Mouse (Mus musculus) hindbrain, embryonic 11.5 days (tissue): ENCODE measurements around the gene Fndc11. TPM values are rescaled to one million over a fixed set of nuclear protein-coding genes. Genes with fewer than 3 reads are reported as not detected.
A peak's percentile ranks its signal among the peaks of the same experiment; 100 is the strongest.

Experiments
- ATAC-seq: fragments of 200-750 bp; cut with Nextera tagmentation; 2 replicates; pipeline ENCODE4 v1.8.0; 2017; ENCODE audit warnings: mild to moderate bottlenecking, moderate TSS enrichment, moderate library complexity; ENCODE audit not compliant: low FRiP score
- DNase-seq: peaks from one replicate; pipeline ENCODE4 v3.0.0-alpha.2; 2015; ENCODE audit warnings: low spot score
- H3K27ac ChIP-seq: fragments of 300-500 bp; sonication (generic); 2 replicates; pipeline ENCODE4 v1.5.1; 2014; ENCODE audit warnings: mild to moderate bottlenecking, low read depth, low read length
- H3K27me3 ChIP-seq: fragments of 300-500 bp; sonication (generic); 2 replicates; pipeline ENCODE4 v1.6.1; 2014; ENCODE audit warnings: mild to moderate bottlenecking, low read length, moderate library complexity, mixed read lengths; ENCODE audit not compliant: control insufficient read depth, insufficient read depth
- H3K36me3 ChIP-seq: fragments of 300-500 bp; sonication (generic); 2 replicates; pipeline ENCODE4 v1.6.1; 2014; ENCODE audit warnings: mild to moderate bottlenecking, low read length, moderate library complexity, mixed read lengths; ENCODE audit not compliant: control insufficient read depth, insufficient read depth
- H3K4me1 ChIP-seq: fragments of 300-500 bp; sonication (generic); replicated peaks from 2 replicates; pipeline ENCODE4 v1.6.1; 2014; ENCODE audit warnings: low read length, mixed read lengths; ENCODE audit not compliant: control insufficient read depth, insufficient read depth
- H3K4me2 ChIP-seq: fragments of 300-500 bp; sonication (generic); replicated peaks from 2 replicates; pipeline ENCODE4 v1.6.1; 2014; ENCODE audit warnings: mild to moderate bottlenecking, low read depth, low read length
- H3K4me3 ChIP-seq: fragments of 300-500 bp; sonication (generic); 2 replicates; pipeline ENCODE4 v1.5.1; 2014; ENCODE audit warnings: low read depth, low read length
- H3K9ac ChIP-seq: fragments of 300-500 bp; sonication (generic); 2 replicates; pipeline ENCODE4 v1.6.1; 2014; ENCODE audit warnings: low read depth, low read length
- H3K9me3 ChIP-seq: fragments of 300-500 bp; sonication (generic); 2 replicates; pipeline ENCODE4 v1.6.1; 2016; ENCODE audit warnings: low read length; ENCODE audit not compliant: control insufficient read depth
- WGBS: fragments of 180-500 bp; shearing (Covaris S2); extraction: QIAGEN DNeasy Blood & Tissue Kit; methylation state at CpG from one replicate; pipeline ENCODE4 v1.1.7; 2014; 5-methylcytosine and 5-hydroxymethylcytosine counted together
- polyA plus RNA-seq: library from polyadenylated mRNA; unstranded; fragments of >200 nt; fragmentation: Nextera tagmentation; extraction: Ambion mirVana; gene quantifications from 2 replicates; pipeline ENCODE4 v1.2.1, GENCODE M21; 2014

Fndc11 gene
- polyA plus RNA-seq, 1 experiment from 2014 or later: not detected

GRCm38 (mm10) chr2:181240806-181241440 lies 21.1 kb downstream of the Fndc11 start:
- Histone ChIP-seq H3K27me3 (no peaks in the 10 kb centered on the region), H3K36me3 (no peaks in the 10 kb centered on the region), H3K4me2 (no peak overlapping the region), H3K4me1 (no peaks in the 10 kb centered on the region), H3K27ac (no peak overlapping the region), H3K4me3 (no peak overlapping the region), H3K9ac (no peak overlapping the region), H3K9me3 (no peaks in the 10 kb centered on the region)
- no peak for DNase-seq
- ATAC-seq: no peak
- 94% methylated on average over 13 of the region's 13 CpGs for WGBS

- H3K27me3 ChIP-seq: no peaks in the 10 kb centered on the region
- H3K9ac ChIP-seq: no peak within 1 kb of the TSS
- ATAC-seq (no peak), DNase-seq (peak; percentile 12)
- H3K4me1 ChIP-seq: no peaks in the 10 kb centered on the region
- no peaks in the 10 kb centered on the region for H3K36me3 ChIP-seq
- no peaks in the 10 kb centered on the region for H3K9me3 ChIP-seq
- WGBS: 16% methylated on average over 16 of the region's 16 CpGs
- H3K4me2 ChIP-seq: peak within 1 kb of the TSS; percentile 26
- H3K4me3 ChIP-seq: peak within 1 kb of the TSS; percentile 24
- no peak within 1 kb of the TSS for H3K27ac ChIP-seq
Measured at GRCm38 (mm10) chr2:181241602-181242313, 21.9 kb downstream of the Fndc11 start, which contains the start of gene Helz2. Gene Helz2, minus strand, starts transcription at chr2:181242027.

GRCm38 (mm10) chr2:181242314-181242665 lies 22.5 kb downstream of the Fndc11 start:
- Histone ChIP-seq H3K4me2 (peak overlapping the region; percentile 26; the same call in 1 of the 2 replicates), H3K4me3 (no peak overlapping the region), H3K9ac (no peak overlapping the region), H3K4me1 (no peaks in the 10 kb centered on the region), H3K27me3 (no peaks in the 10 kb centered on the region), H3K36me3 (no peaks in the 10 kb centered on the region), H3K9me3 (no peaks in the 10 kb centered on the region), H3K27ac (no peak overlapping the region)
- whole genome bisulfite sequencing: 67% methylated on average over 3 of the region's 3 CpGs
- ATAC-seq (no peak), DNase-seq (no peak)

GRCm38 (mm10) chr2:181243706-181244394 lies 24.0 kb downstream of the Fndc11 start:
- WGBS: 45% methylated on average over 10 of the region's 11 CpGs
- ATAC-seq: no peak

GRCm38 (mm10) chr2:181245031-181245430 lies 25.2 kb downstream of the Fndc11 start:
- no peak for ATAC-seq
- no peak overlapping the region for H3K4me2 ChIP-seq
- no peaks in the 10 kb centered on the region for H3K4me1 ChIP-seq
- DNase-seq: no peak
- no peaks in the 10 kb centered on the region for H3K36me3 ChIP-seq
- no peak overlapping the region for H3K4me3 ChIP-seq
- no peaks in the 10 kb centered on the region for H3K27me3 ChIP-seq
- H3K27ac ChIP-seq: no peak overlapping the region
- no peaks in the 10 kb centered on the region for H3K9me3 ChIP-seq
- WGBS: 34% methylated on average over 2 of the region's 2 CpGs
- no peak overlapping the region for H3K9ac ChIP-seq

More at GRCm38 (mm10) chr2:181243706-181244394, 24.0 kb downstream of the Fndc11 start:
- H3K36me3 ChIP-seq: no peaks in the 10 kb centered on the region
- peak; percentile 1 for DNase-seq
- no peak overlapping the region for H3K4me3 ChIP-seq
- H3K4me1 ChIP-seq: no peaks in the 10 kb centered on the region
- no peak overlapping the region for H3K4me2 ChIP-seq
- H3K9ac ChIP-seq: no peak overlapping the region
- no peaks in the 10 kb centered on the region for H3K9me3 ChIP-seq
- no peak overlapping the region for H3K27ac ChIP-seq
- H3K27me3 ChIP-seq: no peaks in the 10 kb centered on the region

- Histone ChIP-seq H3K4me3 (no peak overlapping the region), H3K27ac (no peak overlapping the region), H3K4me1 (no peaks in the 10 kb centered on the region), H3K36me3 (peaks cover 10% of the 10 kb centered on the region; the same call in 1 of the 2 replicates), H3K27me3 (no peaks in the 10 kb centered on the region), H3K9me3 (no peaks in the 10 kb centered on the region), H3K4me2 (no peak overlapping the region), H3K9ac (no peak overlapping the region)
- ATAC-seq: no peak
- 91% methylated on average over 10 of the region's 10 CpGs for WGBS
- no peak for DNase-seq
Measured at GRCm38 (mm10) chr2:181249217-181249616, 29.4 kb downstream of the Fndc11 start.

GRCm38 (mm10) chr2:181251841-181252240 lies 32.0 kb downstream of the Fndc11 start:
- H3K9me3 ChIP-seq: no peaks in the 10 kb centered on the region
- H3K4me1 ChIP-seq: no peaks in the 10 kb centered on the region
- no peak overlapping the region for H3K4me2 ChIP-seq
- WGBS: 87% methylated on average over 1 of the region's 1 CpGs
- ATAC-seq (no peak), DNase-seq (no peak)
- H3K4me3 ChIP-seq: no peak overlapping the region
- H3K27me3 ChIP-seq: no peaks in the 10 kb centered on the region
- no peak overlapping the region for H3K9ac ChIP-seq
- H3K27ac ChIP-seq: no peak overlapping the region
- H3K36me3 ChIP-seq: peaks cover 12% of the 10 kb centered on the region

GRCm38 (mm10) chr2:181253248-181253647 lies 33.4 kb downstream of the Fndc11 start:
- ATAC-seq (no peak), DNase-seq (no peak)
- H3K4me2 ChIP-seq: no peak overlapping the region
- H3K36me3 ChIP-seq: peaks cover 12% of the 10 kb centered on the region
- H3K9ac ChIP-seq: no peak overlapping the region
- H3K27ac ChIP-seq: no peak overlapping the region
- WGBS: 60% methylated on average over 1 of the region's 1 CpGs
- no peaks in the 10 kb centered on the region for H3K4me1 ChIP-seq
- no peaks in the 10 kb centered on the region for H3K9me3 ChIP-seq
- no peaks in the 10 kb centered on the region for H3K27me3 ChIP-seq
- H3K4me3 ChIP-seq: no peak overlapping the region
